In genomic region chr8:78233708-78234201, GRCm38 (mm10) we compare ENCODE assay signal across 19 mouse cellular contexts. TPM values are rescaled to one million over a fixed set of nuclear protein-coding genes. Genes with fewer than 3 reads are reported as not detected.
DNase-seq lines count a peak whose midpoint lies in the region; ATAC-seq and TF ChIP-seq lines count a peak whose summit lies in the region.
"Had no signal": no experiment of that assay in that cellular context is flagged by ENCODE, and none has a peak within 500 bp of the region (broad histone marks: within the 10 kb centered on the region; RNA-seq: fewer than 3 reads in every experiment).

No protein-coding gene starts in this region.

- no peaks in the 10 kb centered on the region for H3K36me3 ChIP-seq in hindbrain, embryonic 14.5 days (replicated peaks; ENCODE audit: control insufficient read depth, insufficient read depth)
- H3K36me3 ChIP-seq in hindbrain, embryonic 12.5 days: no peaks in the 10 kb centered on the region
- H3K36me3 ChIP-seq in G1E (replicated peaks): no peaks in the 10 kb centered on the region
- H3K36me3 ChIP-seq: kidney, embryonic 15.5 days; liver, embryonic 12.5 days; lung, embryonic 15.5 days had no signal

- no peak overlapping the region for H3K27ac ChIP-seq in hindbrain, embryonic 14.5 days
- no peak overlapping the region for H3K27ac ChIP-seq in hindbrain, embryonic 12.5 days
- H3K27ac ChIP-seq: kidney, embryonic 15.5 days; liver, embryonic 12.5 days; lung, embryonic 15.5 days had no signal

- 0 out of 2 replicates have a peak overlapping the region, but pooled peaks have one; percentile 25 for H3K9ac ChIP-seq in hindbrain, embryonic 14.5 days
- H3K9ac ChIP-seq in hindbrain, embryonic 12.5 days: no peak overlapping the region
- H3K9ac ChIP-seq: kidney, embryonic 15.5 days; liver, embryonic 12.5 days; lung, embryonic 15.5 days had no signal

- TF ChIP-seq CTCF in G1E (IDR thresholded peaks at IDR 0.05; ENCODE audit: low read depth, low read length): no peak

- DNase-seq in cerebellum, adult 9-10 months: peak; percentile 8
- DNase-seq in cerebellum, adult 18-20 months: no peak
- no peak for DNase-seq in hindbrain, embryonic 14.5 days (ENCODE audit: low spot score)
- no peak for DNase-seq in G1E (ENCODE audit: low spot score)
- DNase-seq in layer of hippocampus, postnatal 36 days: peak; percentile 5 to 19
- DNase-seq in c-Kit-positive CD71-positive TER-119-positive erythroid progenitor cells, embryonic 14.5 days (ENCODE audit: low spot score): no peak
- no peak for DNase-seq in right cerebral cortex, postnatal 10 days (ENCODE audit: low spot score in 2 of 2)
- DNase-seq: adrenal gland, postnatal 14 days; right cerebral cortex, postnatal 25 days; thymus, adult 18-20 months had no signal

- WGBS in hindbrain, embryonic 14.5 days: 59% methylated on average over 7 of the region's 7 CpGs
- WGBS in hindbrain, embryonic 12.5 days: 70% methylated on average over 7 of the region's 7 CpGs

- H3K4me1 ChIP-seq in hindbrain, embryonic 14.5 days (replicated peaks; ENCODE audit: control insufficient read depth, insufficient read depth, low read length): no peaks in the 10 kb centered on the region
- 0 out of 2 replicates have a peak, but pooled peaks cover 3% of the 10 kb centered on the region for H3K4me1 ChIP-seq in hindbrain, embryonic 12.5 days
- H3K4me1 ChIP-seq in G1E (ENCODE audit: insufficient read depth, low read depth, low read length): peaks cover 54% of the 10 kb centered on the region
- H3K4me1 ChIP-seq: kidney, embryonic 15.5 days; liver, embryonic 12.5 days; lung, embryonic 15.5 days; megakaryocyte, embryonic 14.5 days had no signal

- H3K4me2 ChIP-seq in hindbrain, embryonic 14.5 days (replicated peaks): peak overlapping the region; percentile 37
- H3K4me2 ChIP-seq in hindbrain, embryonic 12.5 days (replicated peaks): no peak overlapping the region
- H3K4me2 ChIP-seq: kidney, embryonic 15.5 days; liver, embryonic 12.5 days had no signal

- no peaks in the 10 kb centered on the region for H3K9me3 ChIP-seq in hindbrain, embryonic 14.5 days (ENCODE audit: control insufficient read depth, low read length)
- H3K9me3 ChIP-seq in hindbrain, embryonic 12.5 days (replicated peaks): no peaks in the 10 kb centered on the region
- H3K9me3 ChIP-seq in G1E (replicated peaks): no peaks in the 10 kb centered on the region
- H3K9me3 ChIP-seq: kidney, embryonic 15.5 days; liver, embryonic 12.5 days; lung, embryonic 15.5 days; megakaryocyte, embryonic 14.5 days had no signal

- H3K4me3 ChIP-seq in hindbrain, embryonic 14.5 days (replicated peaks; ENCODE audit: low read length): no peak overlapping the region
- no peak overlapping the region for H3K4me3 ChIP-seq in hindbrain, embryonic 12.5 days
- H3K4me3 ChIP-seq in G1E (ENCODE audit: low read depth, low read length): peak overlapping the region; percentile 39; the same call in 1 of the 2 replicates
- H3K4me3 ChIP-seq: kidney, embryonic 15.5 days; liver, embryonic 12.5 days; lung, embryonic 15.5 days; megakaryocyte, embryonic 14.5 days had no signal

- no peak for ATAC-seq in hindbrain, embryonic 14.5 days (ENCODE audit: low FRiP score)
- ATAC-seq in hindbrain, embryonic 12.5 days (ENCODE audit: low FRiP score): no peak
- no peak for ATAC-seq in G1E (ENCODE audit: extremely low read depth, insufficient number of reproducible peaks, low FRiP score, poor library complexity, severe bottlenecking)
- ATAC-seq: liver, embryonic 12.5 days had no signal

- H3K27me3 ChIP-seq in hindbrain, embryonic 14.5 days (ENCODE audit: control insufficient read depth, insufficient read depth, low read length): no peaks in the 10 kb centered on the region
- no peaks in the 10 kb centered on the region for H3K27me3 ChIP-seq in hindbrain, embryonic 12.5 days
- H3K27me3 ChIP-seq in G1E (ENCODE audit: insufficient read depth, low read length): no peaks in the 10 kb centered on the region
- H3K27me3 ChIP-seq: CH12.LX; kidney, embryonic 15.5 days; liver, embryonic 12.5 days; lung, embryonic 15.5 days; megakaryocyte, embryonic 14.5 days had no signal

RNA-seq across cellular contexts. Expression of gene Ttc29, which starts 20.7 kb away (rescaled TPM):
- polyA plus RNA-seq in hindbrain, embryonic 14.5 days (2014; fragmentation: Nextera tagmentation; extraction: Ambion mirVana): 0.60 and 1.1 TPM in 2 replicates
- 1.2 and 1.8 TPM in 2 replicates for polyA plus RNA-seq in hindbrain, embryonic 12.5 days (2016; fragmentation: Nextera tagmentation; extraction: Ambion mirVana)
- 2.7 and 2.8 TPM in 2 replicates for total RNA-seq in G1E (2014; fragmentation: Nextera tagmentation)
- total RNA-seq in G1E (2017): 0.38 and 0.76 TPM in 2 replicates
- 0.58 and 1.2 TPM in 2 replicates for polyA plus RNA-seq in G1E (2012)
- not detected for total RNA-seq in layer of hippocampus, postnatal 36 days (2021)
- total RNA-seq: adrenal gland, postnatal 14 days; CH12.LX; gastrocnemius, adult 18-20 months; granulocyte monocyte progenitor cell, adult 5-6 weeks had no signal
- polyA plus RNA-seq: intestine, embryonic 14.5 days; kidney, embryonic 15.5 days; liver, embryonic 12.5 days had no signal

Comparison
In these comparisons a context has a peak if more than half of its experiments do, and no peak if none do; other contexts are left out.
1. DNase-seq: peak in cerebellum, adult 9-10 months (single experiment) and layer of hippocampus, postnatal 36 days (2 of 2); none in cerebellum, adult 18-20 months (0 of 2), hindbrain, embryonic 14.5 days (single experiment), G1E (single experiment), c-Kit-positive CD71-positive TER-119-positive erythroid progenitor cells, embryonic 14.5 days (single experiment) and right cerebral cortex, postnatal 10 days (0 of 2).